Mouse (Mus musculus) mature B cell (primary cell): ENCODE results near the gene Gspt1.

Source experiments
- in situ Hi-C: fragments of 300-500 bp; cut with MboI; formaldehyde crosslinking; loops from 2 replicates; pipeline ENCODE4 v1.14.3; 2019

Gspt1 gene

DNA sequence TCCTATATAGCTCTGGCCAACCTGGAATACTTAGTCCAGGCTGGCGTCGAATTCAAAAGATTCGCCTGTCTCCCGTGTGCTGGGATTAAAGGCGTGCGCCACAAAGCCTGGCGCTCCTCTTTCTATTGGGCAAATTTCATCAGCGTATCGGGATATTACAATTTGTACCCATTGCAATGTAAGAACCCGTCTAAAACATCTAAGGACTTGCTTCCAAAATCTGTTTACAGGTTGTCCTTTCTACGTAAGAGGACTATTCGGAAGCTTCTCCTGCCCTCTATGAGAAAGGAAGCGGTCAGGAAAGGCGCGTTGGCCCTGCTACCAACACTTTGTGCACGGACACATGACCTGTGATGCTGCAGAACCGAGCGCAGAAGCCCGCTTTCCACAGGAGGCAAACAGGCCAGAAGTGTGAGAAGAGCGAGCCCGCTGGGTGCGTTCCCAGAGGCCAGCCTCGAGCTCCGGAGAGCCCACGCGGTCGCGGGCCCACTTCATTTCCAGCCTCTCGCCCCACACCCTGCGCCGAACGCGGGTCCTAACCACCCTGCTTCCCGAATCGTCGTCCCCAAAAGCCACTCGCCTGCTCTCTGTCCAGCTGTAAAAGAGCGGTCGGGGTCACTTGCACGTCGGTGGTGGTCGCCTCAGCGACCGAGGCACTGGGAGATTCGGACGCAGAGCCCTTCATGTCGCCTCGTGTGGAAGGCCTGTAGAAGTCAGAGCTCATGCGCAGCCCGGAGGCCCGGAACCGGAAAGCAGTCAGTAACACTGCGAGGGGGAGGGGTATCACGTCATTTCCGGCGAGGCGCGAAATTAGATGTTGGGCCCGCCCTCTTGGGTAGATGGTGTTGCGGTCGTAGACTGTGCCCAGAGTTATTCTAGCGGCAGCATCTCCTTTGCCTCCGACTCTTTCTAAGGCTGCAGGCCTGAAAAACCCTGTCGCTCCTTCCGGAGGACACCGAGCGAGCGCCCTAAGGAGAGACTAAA, 51.3 kb downstream of the Gspt1 start, which contains the start of gene Rsl1d1:
TSS of gene Rsl1d1 (minus strand) at position 761 of the 984 bp plus-strand sequence.
- in situ Hi-C loops = no loop called here

GRCm38 (mm10) chr16:11201740-11202394, 52.3 kb downstream of the Gspt1 start:
- in situ Hi-C loops = no loop called here

DNA sequence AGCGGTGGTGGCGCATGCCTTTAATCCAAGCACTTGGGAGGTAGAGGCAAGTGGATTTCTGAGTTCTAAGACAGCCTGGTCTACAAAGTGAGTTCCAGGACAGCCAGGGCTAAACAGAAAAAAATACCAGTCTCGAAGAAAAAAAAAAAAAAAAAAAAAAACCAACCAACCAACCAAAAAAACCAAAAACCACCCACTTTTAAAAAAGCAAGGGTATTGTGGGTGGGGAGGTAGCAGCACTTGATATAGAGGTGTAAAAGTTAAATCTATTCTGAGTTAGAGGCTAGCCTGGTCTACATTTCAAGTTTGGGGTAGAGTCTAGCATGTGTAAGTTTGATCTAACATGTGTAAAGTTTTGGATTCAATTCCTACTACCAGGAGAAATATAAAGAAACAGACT, 53.9 kb downstream of the Gspt1 start:
- in situ Hi-C loops = no loop called here

GRCm38 (mm10) chr16:11198467-11198866, 55.7 kb downstream of the Gspt1 start:
- in situ Hi-C loops = no loop called here

DNA sequence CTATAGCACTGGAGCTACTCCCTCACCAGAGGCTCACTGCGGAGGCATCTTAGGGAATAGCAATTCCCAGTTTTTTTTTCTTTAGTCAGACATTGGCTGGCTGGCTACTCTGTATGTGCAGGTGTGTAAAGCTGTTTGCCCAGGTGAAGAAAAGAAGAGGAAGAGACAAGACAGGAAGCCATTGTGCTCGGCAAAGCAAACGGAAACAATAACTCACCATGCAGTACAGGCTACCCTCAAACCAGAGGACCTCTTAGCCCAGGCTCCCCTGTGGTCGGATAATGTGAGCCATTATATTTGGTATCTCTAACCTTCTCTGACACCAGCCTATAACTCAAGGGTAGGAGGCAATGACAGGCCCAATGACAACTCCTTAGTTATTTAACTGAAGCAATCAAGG, 57.1 kb downstream of the Gspt1 start:
- in situ Hi-C loops = no loop called here

DNA sequence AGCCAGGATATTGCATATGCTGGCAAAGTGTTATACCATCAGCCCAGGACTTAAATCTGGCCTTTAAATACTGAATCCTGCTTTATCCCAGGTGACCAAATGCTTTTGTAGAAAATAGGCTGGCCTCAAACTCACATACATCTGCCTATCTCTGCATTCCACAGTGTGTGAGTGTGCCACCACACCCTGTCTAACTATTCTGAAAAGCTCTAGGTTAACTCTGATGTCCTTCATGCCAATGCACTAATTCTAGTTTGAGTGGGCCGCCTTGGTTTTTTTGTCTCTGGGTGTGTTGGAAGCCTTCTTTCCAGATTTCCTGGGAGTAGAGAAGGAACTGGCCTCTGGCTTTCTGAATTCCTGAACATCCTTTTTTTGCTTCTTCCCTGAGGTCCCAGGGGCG, 60.9 kb downstream of the Gspt1 start:
- in situ Hi-C loops = no loop called here

DNA sequence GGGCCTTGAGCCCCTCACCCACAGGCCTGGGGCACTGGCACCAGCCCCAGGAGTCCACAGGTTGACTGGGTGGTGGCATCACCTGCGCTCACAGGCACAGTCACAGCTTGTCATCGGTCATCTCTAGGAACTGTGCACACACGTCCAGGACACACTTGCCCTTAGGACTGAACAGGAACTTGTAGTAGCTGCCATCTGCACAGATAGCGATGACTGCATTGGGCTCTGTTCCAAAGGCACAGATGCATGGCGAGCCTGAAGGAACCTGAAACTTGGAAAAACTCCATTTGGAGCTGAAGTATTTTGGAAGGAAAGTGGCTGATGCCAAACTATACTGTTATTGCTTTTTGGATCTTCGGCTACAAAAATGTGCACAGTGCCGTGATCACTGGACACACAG, 64.0 kb downstream of the Gspt1 start:
- in situ Hi-C loops = no loop called here

DNA sequence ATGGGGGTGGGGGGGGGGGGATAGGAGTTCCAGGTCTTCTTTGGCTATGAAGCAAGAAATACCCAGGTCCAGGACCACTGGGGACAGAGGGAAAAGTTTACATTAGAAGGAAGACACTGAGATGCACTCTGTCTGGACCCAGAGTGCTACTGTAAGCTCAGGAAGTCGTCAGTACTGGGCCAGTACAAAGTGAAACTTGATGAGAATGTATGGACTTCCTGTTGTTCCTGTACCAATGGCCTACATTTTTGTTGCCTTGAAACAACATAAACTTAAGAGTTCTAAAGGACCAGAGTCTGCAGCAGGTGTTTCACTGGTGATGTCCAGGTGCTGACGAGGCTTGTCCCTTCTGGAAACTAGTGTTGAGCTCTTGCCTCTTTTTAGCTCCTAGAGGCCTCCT, 76.7 kb downstream of the Gspt1 start:
- in situ Hi-C loops = no loop called here

GRCm38 (mm10) chr16:11176884-11177244, 77.3 kb downstream of the Gspt1 start:
- in situ Hi-C loops = no loop called here

DNA sequence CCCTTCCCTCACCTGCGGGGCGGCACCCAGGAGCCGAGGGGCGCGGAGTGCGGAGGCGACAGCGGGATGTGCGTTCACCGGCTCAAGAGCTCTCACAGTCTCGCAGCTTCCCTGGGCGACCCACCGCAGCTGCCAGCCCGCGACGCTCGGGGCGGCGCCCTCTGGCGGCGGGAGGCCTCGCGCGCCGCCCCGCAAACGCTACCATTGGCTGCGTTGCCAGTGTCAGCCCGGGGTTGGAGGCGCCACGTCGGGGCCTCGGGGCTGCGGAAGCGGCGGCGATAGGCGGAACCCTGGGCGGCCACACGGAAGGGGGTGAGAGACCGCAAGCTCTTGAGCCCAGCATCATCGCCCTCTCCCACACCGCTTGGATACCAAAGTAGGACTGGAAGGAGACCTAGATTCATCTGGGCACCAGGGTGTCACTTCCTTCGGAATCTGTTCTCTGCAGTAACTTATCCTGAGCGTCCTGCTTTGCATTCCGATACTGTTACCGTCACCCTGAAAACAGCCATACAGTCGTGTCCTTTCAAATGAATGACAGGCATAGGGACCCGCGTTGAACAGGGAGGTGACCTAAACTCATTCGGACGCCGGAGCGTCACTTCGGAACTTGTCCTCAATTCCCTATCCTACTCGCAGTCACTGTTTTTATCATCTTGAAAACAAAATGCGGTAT, 77.8 kb downstream of the Gspt1 start, which contains the start of gene Zc3h7a:
TSS of gene Zc3h7a (minus strand) at position 186 of the 676 bp plus-strand sequence.
- in situ Hi-C loops = no loop called here

DNA sequence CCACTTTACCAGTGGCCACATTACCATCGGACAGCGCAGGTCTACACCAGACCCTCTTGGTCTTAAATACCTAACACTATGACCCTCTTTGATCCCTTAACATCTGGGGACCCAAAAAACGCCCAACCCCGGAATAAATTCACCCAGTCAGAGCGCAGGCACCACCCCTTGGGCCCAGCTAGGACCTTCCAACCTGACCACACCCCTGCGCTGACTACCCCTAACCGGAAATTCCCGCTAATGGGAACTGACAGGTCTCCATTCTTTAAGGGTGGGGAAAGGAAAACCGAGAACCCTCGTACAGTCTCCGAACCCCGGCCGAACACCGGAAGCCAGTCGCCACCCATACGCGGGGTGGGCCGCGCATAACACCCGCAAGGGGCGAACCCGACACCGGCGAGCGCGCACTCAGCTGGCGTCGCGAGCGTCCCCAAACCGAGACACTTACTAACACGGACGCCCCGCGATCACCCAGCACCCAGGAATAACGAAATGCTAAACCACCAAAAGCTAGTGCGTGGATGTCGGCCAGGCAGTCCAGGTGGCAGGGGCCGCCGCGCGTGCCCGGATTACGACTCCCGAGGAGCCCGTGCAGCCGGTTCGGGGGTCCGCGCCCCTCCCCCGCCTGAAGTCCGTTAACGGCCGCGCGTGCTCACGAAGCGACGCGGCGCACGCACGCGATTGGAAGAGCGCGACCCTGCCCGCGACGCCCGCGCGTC, 78.5 kb downstream of the Gspt1 start:
- in situ Hi-C loops = no loop called here

GRCm38 (mm10) chr16:11175100-11175488, 79.0 kb downstream of the Gspt1 start:
- in situ Hi-C loops = no loop called here

- in situ Hi-C loops = no loop called here
Measured at GRCm38 (mm10) chr16:11174671-11175081, 79.4 kb downstream of the Gspt1 start.

GRCm38 (mm10) chr16:11171679-11172078, 82.4 kb downstream of the Gspt1 start:
- in situ Hi-C loops = no loop called here
